Mouse (Mus musculus) CH12.LX (cell line): ENCODE data around the gene Ift81.

Experiments
- BHLHE40 ChIP-seq: IDR thresholded peaks from 2 replicates; pipeline ENCODE4 v1.6.1; 2011; ENCODE audit warnings: mild to moderate bottlenecking, low read depth, low read length, improper control_type of control experiment
- CHD2 ChIP-seq: IDR thresholded peaks from 2 replicates; pipeline ENCODE4 v1.6.1; 2011; ENCODE audit warnings: low read length, improper control_type of control experiment
- CTCF ChIP-seq, 2 experiments: IDR thresholded peaks in 1 of 2; conservative IDR thresholded peaks in 1 of 2; 2 replicates each; pipeline ENCODE4 v1.5.1; 2011 to 2012; ENCODE audit warnings: low read depth in 2 of 2, low read length in 2 of 2, improper control_type of control experiment in 1 of 2, inconsistent platforms in 1 of 2, mild to moderate bottlenecking in 1 of 2, moderate library complexity in 1 of 2
- ELF1 ChIP-seq: IDR thresholded peaks from 2 replicates; pipeline ENCODE4 v1.6.1; 2014; ENCODE audit warnings: low read depth, mild to moderate bottlenecking, inconsistent platforms, low read length, improper control_type of control experiment
- EP300 ChIP-seq: IDR thresholded peaks from 2 replicates; pipeline ENCODE4 v1.6.1; 2011; ENCODE audit warnings: low read length, improper control_type of control experiment
- GABPA ChIP-seq: IDR thresholded peaks from 2 replicates; pipeline ENCODE4 v1.6.1; 2012; ENCODE audit warnings: low read depth, low read length, improper control_type of control experiment, inconsistent platforms; ENCODE audit not compliant: insufficient replicate concordance
- KAT2A ChIP-seq: IDR thresholded peaks from 2 replicates; pipeline ENCODE4 v1.6.1; 2012; ENCODE audit warnings: low read length, improper control_type of control experiment, inconsistent platforms; ENCODE audit not compliant: insufficient replicate concordance
- MXI1 ChIP-seq: IDR thresholded peaks from 2 replicates; pipeline ENCODE4 v1.6.1; 2011; ENCODE audit warnings: mild to moderate bottlenecking, low read depth, low read length, improper control_type of control experiment
- POLR2A ChIP-seq: IDR thresholded peaks from 2 replicates; pipeline ENCODE4 v1.6.1; 2011; ENCODE audit warnings: low read depth, mild to moderate bottlenecking, improper control_type of control experiment, low read length
- POLR2AphosphoS2 ChIP-seq: IDR thresholded peaks from 2 replicates; pipeline ENCODE4 v1.6.1; 2011; ENCODE audit warnings: low read depth, low read length, improper control_type of control experiment
- RAD21 ChIP-seq: IDR thresholded peaks from 2 replicates; pipeline ENCODE4 v1.6.1; 2011; ENCODE audit warnings: low read depth, mild to moderate bottlenecking, low read length, improper control_type of control experiment, moderate library complexity
- TBP ChIP-seq: conservative IDR thresholded peaks from 2 replicates; pipeline ENCODE4 v1.6.1; 2011; ENCODE audit warnings: low read depth, low read length, improper control_type of control experiment
- USF1 ChIP-seq: IDR thresholded peaks from 2 replicates; pipeline ENCODE4 v1.6.1; 2014; ENCODE audit warnings: low read depth, mild to moderate bottlenecking, inconsistent platforms, low read length, improper control_type of control experiment
- ZMIZ1 ChIP-seq: IDR thresholded peaks from 2 replicates; pipeline ENCODE4 v1.6.1; 2012; ENCODE audit warnings: low read depth, mild to moderate bottlenecking, inconsistent platforms, low read length, improper control_type of control experiment

GRCm38 (mm10) chr5:122589891-122590290 lies 24.4 kb downstream of the Ift81 start:
- TF ChIP-seq USF1 (no peak), TBP (no peak), CTCF (conservative IDR thresholded peaks at IDR 0.05 in 1 of 2, IDR thresholded peaks at IDR 0.05 in 1 of 2; ENCODE audit: low read depth in 2 of 2, low read length in 2 of 2) (no peak), ELF1 (no peak), ZMIZ1 (no peak), EP300 (no peak), KAT2A (no peak), POLR2A (no peak), RAD21 (no peak), MXI1 (no peak), POLR2AphosphoS2 (no peak), CHD2 (no peak), GABPA (no peak), BHLHE40 (no peak)
